Mouse (Mus musculus) inflammation-experienced regulatory T-cells, adult 6 months (primary cell): Measurements from ENCODE around the gene Ush1g. TPM values are rescaled to one million over a fixed set of nuclear protein-coding genes. Genes with fewer than 3 reads are reported as not detected.

Source experiments
- ATAC-seq: one replicate; pipeline ENCODE4 v1.8.0; 2017
- polyA plus RNA-seq, 3 experiments: library from polyadenylated mRNA; unstranded; fragments of 100-300 nt; shearing (Covaris generic); gene quantifications; one replicate each; pipeline ENCODE4 v1.2.1; 2017

The Ush1g gene
- polyA plus RNA-seq, 3 experiments from 2014 or later = not detected

- ATAC-seq = no peak
These were observed 7.5 kb upstream of the Ush1g start for GRCm38 (mm10) chr11:115329339-115329738.

GRCm38 (mm10) chr11:115326730-115327129 lies 4.9 kb upstream of the Ush1g start:
- ATAC-seq = no peak

- no peak for ATAC-seq
These were observed 1.5 kb upstream of the Ush1g start for GRCm38 (mm10) chr11:115323354-115323753.

GRCm38 (mm10) chr11:115319704-115320383 lies 2.0 kb downstream of the Ush1g start:
- ATAC-seq = no peak

GRCm38 (mm10) chr11:115318245-115319027 lies 3.4 kb downstream of the Ush1g start:
- ATAC-seq = no peak

- ATAC-seq = no peak
These were observed 4.6 kb downstream of the Ush1g start for GRCm38 (mm10) chr11:115317204-115317603.

GRCm38 (mm10) chr11:115314249-115314648 lies 7.6 kb downstream of the Ush1g start:
- no peak for ATAC-seq

- ATAC-seq = no peak
These were observed 13.1 kb downstream of the Ush1g start for GRCm38 (mm10) chr11:115308781-115309180.

- no peak for ATAC-seq
These were observed 15.0 kb downstream of the Ush1g start, which contains the start of gene Otop2 for GRCm38 (mm10) chr11:115306863-115307262. Gene Otop2 (plus strand): TSS chr11:115307163.

- no peak for ATAC-seq
These were observed 18.7 kb downstream of the Ush1g start for GRCm38 (mm10) chr11:115303167-115303566.

- ATAC-seq = no peak
These were observed 20.5 kb downstream of the Ush1g start for GRCm38 (mm10) chr11:115301351-115301750.

- ATAC-seq = no peak
These were observed 21.1 kb downstream of the Ush1g start for GRCm38 (mm10) chr11:115300745-115301144.

- no peak for ATAC-seq
These were observed 23.7 kb downstream of the Ush1g start for GRCm38 (mm10) chr11:115298160-115298559.

- peak; percentile 93 for ATAC-seq
These were observed 24.5 kb downstream of the Ush1g start, which contains the start of gene Fads6 for GRCm38 (mm10) chr11:115297214-115297826. Gene Fads6 (minus strand): TSS chr11:115297663.

GRCm38 (mm10) chr11:115296471-115297210 lies 25.2 kb downstream of the Ush1g start:
- ATAC-seq = peak; percentile 14

GRCm38 (mm10) chr11:115295939-115296338 lies 25.9 kb downstream of the Ush1g start:
- no peak for ATAC-seq

GRCm38 (mm10) chr11:115292631-115293375 lies 29.0 kb downstream of the Ush1g start:
- no peak for ATAC-seq

GRCm38 (mm10) chr11:115291503-115291902 lies 30.3 kb downstream of the Ush1g start:
- no peak for ATAC-seq

GRCm38 (mm10) chr11:115290919-115291318 lies 30.9 kb downstream of the Ush1g start:
- ATAC-seq = no peak

- ATAC-seq = no peak
These were observed 31.5 kb downstream of the Ush1g start for GRCm38 (mm10) chr11:115290314-115290713.

- no peak for ATAC-seq
These were observed 32.0 kb downstream of the Ush1g start for GRCm38 (mm10) chr11:115289885-115290284.

- ATAC-seq = no peak
These were observed 33.5 kb downstream of the Ush1g start for GRCm38 (mm10) chr11:115288305-115288704.
